Mouse (Mus musculus) bone marrow, adult 2 months (tissue): Measurements from ENCODE around the gene Prmt1.

Experiments used
- CTCF ChIP-seq: fragments of 200-500 bp; IDR thresholded peaks from 2 replicates; pipeline ENCODE4 v1.5.1; 2011; ENCODE audit warnings: low read length, control low read depth; ENCODE audit not compliant: control insufficient read depth, insufficient read depth
- POLR2A ChIP-seq: fragments of 200-500 bp; IDR thresholded peaks from 2 replicates; pipeline ENCODE4 v1.6.1; 2011; ENCODE audit warnings: low read depth, mild to moderate bottlenecking, control low read depth, low read length, borderline replicate concordance; ENCODE audit not compliant: control insufficient read depth

GRCm38 (mm10) chr7:45015957-45016612 is 29.7 kb upstream of the Prmt1 start, which contains the start of gene Scaf1:
- no peak for TF ChIP-seq CTCF
- TF ChIP-seq POLR2A = peak; percentile 40; the same call in 1 of the 2 replicates
